Mouse (Mus musculus) erythroblast, adult 5-6 weeks (primary cell): ENCODE measurements around the gene Cers5. TPM values are rescaled to one million over a fixed set of nuclear protein-coding genes. Genes with fewer than 3 reads are reported as not detected.
A peak's percentile ranks its signal among the peaks of the same experiment; 100 is the strongest.
"Not testable (repeated sequence)": the region's sequence is repeated elsewhere in the genome, so short reads cannot be mapped to it uniquely, and the experiment has no call there.

Experiments
- ATAC-seq: replicated peaks from 2 replicates; pipeline ENCODE4 v1.8.0; 2016; ENCODE audit warnings: moderate number of reproducible peaks, mild to moderate bottlenecking, moderate TSS enrichment, inconsistent platforms; ENCODE audit not compliant: poor library complexity, low FRiP score, severe bottlenecking
- total RNA-seq, 2 experiments: library from RNA; stranded (forward) in 1 of 2; stranded (reverse) in 1 of 2; fragments of 150-400 nt in 1 of 2; fragments of 200-764, 138-1000 nt in 1 of 2; gene quantifications; 2 replicates each; pipeline versions ENCODE4 v1.2.3 to v1.2.4; 2015 to 2017; ENCODE audit warnings: low replicate concordance in 2 of 2

Cers5 gene
- total RNA-seq, 2 experiments from 2014 or later = 5.9 to 9.2 TPM

DNA sequence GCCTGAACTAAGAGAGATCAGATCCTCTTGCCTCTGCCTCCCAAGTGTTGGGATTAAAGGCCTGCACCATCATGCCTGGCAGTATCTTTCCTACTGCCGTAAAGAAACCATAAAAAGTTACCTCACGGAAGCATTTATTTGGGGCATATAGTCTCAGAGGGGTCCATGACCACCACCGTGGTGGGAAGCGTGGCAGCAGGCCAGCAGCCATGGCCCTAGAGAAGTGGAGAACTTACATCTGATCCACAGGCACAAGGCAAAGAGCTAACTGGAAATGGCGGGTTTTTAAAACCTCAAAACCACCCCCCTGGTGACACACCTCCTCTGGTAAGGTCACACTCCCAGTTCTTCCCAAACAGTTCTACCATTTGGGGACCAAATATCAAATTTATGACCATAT, 44.5 kb downstream of the Cers5 start:
- no peak for ATAC-seq

DNA sequence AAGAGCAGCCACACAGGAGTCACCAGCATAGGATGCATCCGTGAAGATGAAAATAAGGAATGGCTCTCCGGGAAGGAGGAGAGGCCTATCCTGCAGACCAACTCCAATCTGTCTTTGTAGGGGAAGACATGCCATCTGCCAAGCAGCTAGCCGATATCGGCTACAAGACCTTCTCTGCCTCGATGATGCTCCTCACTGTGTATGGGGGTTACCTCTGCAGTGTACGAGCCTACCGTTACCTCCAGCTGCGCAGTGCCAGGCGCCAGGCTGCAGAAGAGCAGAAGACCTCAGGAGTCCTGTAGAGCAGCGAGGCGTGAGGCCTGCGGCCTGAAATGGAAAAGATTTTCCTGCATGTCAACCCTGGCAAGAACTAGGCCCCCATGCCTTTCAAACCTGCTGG, 45.2 kb downstream of the Cers5 start:
- no peak for ATAC-seq

DNA sequence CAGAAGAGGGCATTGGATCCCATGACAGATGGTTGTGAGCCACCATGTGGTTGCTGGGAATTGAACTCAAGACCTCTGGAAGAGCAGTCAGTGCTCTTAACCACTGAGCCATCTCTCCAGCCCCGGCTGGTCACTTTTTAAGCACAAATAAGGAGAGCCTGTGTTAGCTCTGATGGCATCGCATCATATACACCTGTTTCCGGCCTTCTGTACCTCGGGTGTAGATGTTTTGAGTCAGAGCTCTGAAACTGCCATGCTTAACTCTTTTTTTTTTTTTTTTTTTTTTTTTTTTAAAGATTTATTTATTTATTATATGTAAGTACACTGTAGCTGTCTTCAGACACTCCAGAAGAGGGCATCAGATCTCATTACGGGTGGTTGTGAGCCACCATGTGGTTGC, 45.6 kb downstream of the Cers5 start:
- not testable (repeated sequence) for ATAC-seq

DNA sequence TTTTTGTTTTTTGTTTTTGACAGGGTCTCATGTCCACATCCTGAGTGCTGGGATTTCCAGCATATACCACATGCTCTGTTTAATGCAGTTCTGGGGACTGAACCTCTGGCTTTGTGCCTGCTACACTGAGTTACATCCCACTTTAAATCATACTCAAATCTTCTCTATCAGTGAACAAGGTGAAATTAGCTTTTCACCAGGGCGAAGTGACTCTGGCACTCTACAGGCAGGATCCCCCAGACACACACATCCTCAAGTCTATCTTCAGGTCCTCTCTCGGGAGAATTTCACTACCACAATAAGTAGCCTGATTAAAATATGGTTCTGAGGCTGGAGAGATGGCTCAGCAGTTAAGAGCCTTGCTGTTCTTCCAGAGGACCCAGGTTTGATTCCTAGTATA, 46.1 kb downstream of the Cers5 start:
- ATAC-seq = no peak

DNA sequence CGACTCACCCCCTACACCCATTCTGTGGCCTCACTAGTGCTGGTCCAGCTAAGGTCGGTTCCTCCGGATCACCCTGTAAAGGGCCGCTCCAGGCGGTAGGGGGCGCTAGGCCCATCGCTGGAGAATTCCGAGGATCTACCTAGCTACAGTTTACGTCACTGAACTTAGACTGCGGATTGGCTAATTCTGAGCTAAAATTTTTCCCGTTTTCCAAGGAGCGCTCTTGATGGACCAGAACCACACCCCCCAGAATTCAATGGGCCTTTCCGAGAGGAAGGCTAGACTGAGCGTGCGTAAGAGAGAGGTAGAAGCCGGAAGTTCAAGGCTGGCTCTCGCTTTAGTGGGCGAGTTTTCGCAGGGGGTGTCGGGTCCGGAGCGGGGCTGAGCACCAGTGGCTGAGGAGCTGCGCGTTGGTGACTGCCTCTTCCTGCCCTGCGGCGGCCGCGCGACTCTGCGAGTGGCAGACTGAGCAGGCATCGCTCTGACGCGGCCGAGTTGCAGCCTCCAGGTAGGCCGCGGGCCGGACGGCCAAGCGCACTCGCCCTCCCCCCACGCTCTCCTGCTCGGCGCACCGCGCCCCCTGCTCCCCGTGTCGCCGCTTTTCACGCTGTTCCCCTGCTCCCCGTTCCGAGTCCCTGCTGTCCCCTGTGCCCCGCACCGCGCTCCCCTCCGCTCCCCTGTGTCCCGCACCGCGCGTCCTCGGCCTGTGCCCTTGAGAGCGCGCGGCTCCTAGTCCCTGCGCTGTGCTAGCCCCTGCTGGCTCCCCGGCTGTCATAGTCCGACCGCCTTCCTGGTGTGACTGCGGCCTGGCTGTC, 47.1 kb downstream of the Cers5 start, which contains the start of gene Cox14:
TSS of gene Cox14 (plus strand) at position 278 of the 815 bp plus-strand sequence.
- ATAC-seq = peak; percentile 85

DNA sequence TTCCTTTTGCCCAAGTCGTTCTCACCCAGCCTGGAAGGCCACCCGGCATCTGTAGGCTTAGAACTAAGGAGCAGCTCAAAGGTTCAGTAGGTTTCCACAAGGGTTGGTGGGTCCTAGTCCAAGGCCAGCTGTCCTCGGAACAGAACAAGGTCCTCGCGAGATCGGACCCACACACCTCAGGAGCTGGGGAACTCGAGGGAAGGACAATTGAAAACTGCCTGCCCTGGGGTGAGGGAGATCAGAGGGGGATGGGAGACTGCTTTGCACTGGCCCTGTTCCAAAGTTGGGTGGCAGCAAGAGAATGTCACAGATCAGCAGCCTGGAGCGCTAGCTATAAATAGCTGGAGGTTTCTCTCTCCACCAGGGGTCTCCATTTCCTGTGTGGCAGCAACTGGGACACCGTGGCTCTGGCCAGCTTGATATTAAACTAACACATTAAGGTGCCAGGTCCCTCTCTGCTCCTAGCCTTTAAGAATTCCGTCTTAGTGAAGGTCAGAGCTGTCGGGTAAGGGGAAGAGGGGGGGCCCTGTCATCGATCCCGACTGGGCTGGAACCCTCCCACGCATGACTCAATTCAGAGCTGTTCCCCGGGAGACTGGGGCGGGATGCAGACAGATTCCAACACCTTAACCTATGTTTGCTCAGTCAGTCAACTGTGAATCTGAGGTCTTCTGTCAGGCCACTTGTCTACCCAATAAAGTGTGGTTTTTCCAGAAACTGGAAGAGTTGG, 48.2 kb downstream of the Cers5 start:
- ATAC-seq = no peak

DNA sequence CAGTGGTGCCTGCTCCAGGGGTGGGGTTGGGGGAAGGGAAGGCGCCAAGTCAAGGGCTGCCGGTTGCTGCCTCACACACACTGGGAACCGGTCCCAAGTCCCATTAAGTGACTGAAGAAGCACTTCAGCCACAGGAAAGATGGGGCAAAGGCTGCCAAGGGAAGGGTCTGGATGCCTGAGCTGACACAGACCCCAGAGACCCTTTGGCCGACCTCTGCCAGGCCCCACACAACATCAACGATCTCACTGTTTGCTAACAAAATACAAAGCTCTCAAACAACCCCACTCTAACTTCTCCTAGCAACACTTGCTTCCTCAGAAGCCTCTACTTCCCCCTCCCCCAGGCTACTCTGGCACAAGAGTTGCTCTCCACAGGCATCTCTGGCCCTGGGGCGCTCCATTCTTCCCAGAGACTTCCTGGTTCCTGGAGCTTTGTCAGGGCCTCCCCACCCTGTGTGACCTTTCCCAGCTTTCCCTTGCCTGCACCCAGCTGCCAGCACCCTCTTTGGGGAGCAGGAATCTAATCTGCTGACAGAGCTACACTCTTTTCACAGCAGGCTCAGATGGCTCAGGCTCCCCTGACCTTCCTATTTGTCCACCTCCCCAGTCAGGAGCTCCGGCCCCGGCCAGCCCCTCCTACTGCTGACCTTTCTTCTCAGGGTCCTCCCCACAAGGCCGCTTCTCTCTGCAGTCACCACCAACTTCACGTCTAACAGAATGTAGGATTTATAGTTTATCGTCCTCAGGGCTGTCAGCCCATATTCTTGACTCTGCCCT, 49.0 kb downstream of the Cers5 start:
- ATAC-seq = no peak

DNA sequence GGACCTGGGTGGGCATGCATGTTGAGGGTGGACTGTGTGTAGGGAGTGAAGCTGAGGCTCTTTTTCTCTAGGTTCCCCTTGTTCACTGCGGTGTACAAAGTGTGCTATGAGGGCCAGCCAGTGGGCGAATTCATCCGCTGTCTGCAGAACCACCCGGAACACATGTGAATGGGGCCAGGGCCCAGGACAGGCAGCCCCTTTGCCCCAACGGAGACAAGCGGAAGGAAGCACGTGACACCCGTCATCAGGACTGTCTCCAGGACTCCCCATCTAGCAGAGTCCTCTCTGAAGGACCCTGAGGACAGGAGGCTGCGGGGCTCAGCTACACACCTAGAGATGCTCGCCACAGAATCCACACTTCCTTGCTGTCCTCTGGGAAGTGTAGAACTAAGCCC, 49.6 kb downstream of the Cers5 start:
- no peak for ATAC-seq

DNA sequence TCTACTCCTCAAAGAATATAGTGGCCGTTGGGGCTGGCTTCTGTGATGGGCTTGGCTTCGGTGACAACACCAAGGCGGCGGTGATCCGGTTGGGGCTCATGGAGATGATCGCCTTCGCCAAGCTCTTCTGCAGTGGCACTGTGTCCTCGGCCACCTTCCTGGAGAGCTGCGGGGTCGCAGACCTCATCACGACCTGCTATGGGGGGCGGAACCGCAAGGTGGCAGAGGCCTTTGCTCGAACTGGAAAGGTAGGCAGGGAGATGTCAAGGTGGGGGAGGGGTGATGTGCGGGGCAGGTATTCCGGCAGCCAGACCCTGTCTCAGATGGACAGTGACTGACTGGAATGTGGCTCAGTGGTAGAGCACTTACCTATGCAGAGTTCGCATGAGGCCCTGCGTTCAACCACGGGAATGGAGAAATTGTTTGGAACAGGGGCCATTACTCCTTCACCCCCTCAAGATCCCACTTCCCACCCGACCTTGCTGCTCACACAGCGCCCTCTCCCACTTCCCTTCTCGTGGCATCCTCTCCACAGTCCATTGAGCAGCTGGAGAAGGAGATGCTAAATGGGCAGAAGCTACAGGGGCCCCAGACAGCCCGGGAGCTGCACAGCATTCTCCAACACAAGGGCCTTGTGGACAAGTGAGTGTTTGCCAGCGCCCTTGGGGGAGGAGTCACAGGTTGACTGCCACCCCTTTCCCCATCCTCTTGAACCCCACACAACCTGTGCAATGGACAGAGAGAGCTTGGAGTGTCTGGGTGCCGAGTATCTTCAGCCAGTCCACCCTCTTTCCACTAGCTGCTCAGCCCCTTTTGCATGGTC, 50.6 kb downstream of the Cers5 start:
- no peak for ATAC-seq

DNA sequence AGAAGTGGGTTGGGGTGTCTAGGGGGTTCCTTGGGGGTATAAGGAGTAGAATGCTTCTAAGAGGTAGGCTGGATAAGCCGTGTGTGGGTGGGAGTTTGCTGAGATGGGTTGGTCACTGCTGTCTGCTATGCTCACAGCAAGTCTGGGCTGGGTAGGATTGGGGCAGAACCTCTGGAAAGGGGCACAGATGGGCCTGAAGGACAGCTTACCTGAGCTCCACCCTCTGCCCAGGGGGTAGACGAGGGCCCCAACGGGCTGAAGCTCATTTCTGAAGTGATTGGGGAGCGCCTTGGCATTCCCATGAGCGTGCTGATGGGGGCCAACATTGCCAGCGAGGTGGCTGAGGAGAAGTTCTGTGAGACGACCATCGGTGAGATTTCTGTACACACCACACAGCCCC, 52.8 kb downstream of the Cers5 start:
- ATAC-seq = no peak

DNA sequence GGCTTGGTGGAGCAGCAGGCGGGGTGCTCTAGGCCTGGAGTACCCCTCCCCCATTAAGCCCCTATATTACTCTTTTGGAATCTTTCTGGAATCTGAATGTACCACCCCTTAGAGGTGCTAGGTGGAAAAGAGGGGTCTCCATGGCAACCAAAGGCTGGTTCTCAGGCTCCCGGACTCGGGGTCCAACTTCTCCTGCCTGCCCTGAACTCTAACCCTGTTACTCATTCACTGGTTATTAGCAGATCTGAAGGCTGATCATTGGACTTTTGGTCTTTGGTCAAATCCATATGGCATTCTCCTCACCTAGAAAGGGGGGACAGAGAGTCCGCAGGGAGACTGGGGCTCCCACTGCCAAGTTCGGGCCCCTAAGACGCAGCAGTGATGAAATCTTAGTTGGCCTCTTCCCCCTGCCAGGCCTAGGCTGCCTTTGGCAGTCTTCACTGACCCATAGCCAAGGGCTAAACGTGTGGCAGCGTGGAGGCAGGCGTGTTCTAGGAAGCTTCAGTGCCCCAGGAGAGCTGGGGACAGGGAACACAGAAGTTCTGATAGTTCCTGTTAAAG, 54.1 kb downstream of the Cers5 start:
- ATAC-seq = no peak

DNA sequence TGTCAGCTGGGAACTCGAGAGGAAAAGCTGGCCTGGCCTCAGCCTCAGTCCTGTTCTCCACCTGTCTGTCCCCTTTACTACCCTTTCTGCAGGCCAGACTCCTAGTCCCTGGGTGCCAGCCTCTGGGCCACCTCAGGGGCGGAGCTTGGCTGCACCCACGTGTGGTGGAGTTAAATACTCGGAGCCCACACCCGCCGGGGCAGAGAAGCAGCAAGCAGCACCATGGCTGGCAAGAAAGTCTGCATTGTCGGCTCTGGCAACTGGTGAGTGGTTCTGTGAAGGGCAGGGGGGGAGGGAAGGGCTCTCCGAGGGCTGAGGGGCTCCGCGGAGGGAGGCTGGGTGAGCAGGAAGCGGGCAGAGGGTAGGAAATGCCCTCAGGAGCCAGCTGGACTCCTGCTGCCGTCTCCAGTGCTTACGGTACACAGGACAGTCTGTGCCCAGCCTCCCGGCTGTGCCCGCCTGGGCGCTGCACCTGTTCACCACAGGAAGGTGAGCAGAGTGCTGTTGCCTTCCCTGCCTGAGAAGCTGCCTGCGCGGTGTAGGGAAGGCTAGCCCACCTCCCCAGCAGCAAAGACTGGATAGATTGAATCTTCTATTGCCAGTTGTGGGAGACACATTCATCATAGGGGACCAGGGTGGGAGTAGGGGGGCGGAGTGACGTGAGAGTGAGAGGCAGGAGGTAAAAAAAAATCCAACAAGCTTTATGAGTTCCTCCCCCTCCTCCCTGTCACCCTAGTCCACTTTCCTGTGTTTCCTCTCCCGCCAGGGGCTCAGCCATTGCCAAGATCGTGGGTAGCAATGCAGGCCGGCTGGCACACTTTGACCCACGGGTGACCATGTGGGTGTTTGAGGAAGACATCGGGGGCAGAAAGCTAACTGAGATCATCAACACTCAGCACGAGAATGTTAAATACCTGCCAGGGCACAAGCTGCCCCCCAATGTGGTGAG, 55.0 kb downstream of the Cers5 start, which contains the start of gene Gpd1:
TSS of gene Gpd1 (plus strand) at position 130 of the 949 bp plus-strand sequence.
- no peak for ATAC-seq

DNA sequence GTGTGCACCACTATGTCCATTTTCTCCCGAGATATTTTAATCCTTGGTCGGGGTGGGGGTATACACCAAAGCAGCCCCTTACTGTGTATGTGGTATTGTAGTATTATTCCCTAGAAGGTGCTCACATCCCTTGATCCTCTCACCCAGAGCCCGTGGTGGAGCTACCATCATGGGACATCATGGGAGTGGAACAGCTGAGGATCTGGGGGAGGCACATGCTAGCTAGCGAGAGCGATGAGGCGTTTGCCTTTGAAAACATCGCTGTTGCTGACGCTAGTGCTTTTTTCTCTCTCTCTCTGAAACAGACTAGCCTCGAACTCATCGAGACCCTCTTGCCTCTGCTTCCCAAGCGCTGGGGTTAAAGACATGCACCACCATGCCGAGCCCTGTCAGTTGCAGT, 55.9 kb downstream of the Cers5 start:
- ATAC-seq = no peak

DNA sequence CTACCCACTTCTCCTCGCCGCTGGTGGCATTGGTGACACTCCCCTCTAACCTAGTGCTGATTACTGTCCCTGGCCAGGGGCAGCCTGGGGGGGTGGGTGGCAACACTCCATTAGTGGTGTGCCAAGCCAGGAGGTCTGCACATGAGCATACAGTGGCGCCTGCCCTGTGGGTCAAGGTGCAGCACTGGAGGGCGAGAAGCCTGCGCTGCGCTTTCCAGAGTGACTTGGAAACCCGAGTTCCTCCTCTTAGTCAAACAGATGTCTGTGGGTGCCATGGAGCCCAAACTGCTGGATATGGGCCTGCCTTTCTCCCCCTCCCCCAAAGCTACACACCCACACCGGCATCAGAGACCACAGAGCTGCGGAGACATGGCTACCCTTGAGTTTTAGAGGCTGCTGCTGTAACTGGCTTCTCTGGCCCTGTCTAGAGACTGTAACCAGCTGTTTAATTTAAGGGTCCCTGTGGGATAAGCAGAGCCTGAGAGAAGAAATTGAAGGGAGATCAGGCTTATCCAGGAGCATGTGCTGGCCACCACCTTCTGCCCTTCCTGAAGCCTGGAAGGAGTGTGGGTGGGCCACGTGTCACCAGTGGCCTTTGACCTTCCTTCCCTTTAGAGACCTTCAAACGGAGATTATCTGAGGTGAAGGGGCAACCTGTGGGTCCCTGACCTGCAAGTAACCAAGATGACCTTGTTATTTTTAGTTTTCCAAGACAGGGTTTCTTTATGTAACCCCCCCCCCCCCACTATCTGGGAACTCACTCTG, 56.5 kb downstream of the Cers5 start:
- peak; percentile 8; the same call in 1 of the 2 replicates for ATAC-seq

DNA sequence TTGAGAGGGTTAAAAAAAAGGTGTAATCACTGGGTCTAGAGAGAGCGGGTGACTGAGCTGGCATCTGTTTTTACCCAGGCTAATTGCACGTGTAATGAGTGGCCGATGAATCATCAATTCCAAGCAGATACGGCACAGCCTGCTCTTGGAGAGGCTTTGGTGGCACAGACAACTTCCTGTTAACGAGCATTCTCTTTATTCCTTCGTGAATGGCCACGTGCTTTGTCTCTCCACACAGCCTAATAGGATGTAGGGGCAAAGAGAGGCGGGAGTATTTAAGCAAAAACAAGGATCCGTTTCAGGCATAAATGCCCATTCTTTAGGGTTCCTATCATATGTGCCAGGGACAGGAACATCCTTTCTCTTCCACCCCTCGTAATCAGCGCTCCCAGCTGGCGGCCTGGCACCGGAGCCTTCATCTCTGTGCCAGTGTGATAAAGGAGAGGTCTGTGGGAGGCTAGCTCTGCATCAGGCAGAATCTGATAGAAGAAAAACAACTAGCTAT, 57.3 kb downstream of the Cers5 start:
- peak; percentile 82 for ATAC-seq

DNA sequence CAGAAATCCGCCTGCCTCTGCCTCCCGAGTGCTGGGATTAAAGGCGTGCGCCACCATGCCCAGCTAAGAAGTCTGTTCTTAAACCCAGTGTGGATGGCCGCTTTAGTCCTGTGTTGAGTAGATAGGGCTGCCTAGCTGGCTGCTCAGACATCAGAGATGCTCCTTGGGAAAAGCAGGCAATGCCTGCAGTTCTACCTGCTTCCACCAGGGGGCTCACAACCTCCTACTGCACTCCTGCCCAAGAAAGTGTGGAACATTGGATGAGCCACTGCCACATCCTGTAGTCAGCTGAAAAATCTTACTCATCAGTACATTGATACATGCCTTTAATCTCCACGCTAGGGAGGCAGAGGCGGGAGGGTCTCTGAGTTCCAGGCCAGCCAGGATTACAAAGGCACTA, 57.8 kb downstream of the Cers5 start:
- ATAC-seq = peak; percentile 76

DNA sequence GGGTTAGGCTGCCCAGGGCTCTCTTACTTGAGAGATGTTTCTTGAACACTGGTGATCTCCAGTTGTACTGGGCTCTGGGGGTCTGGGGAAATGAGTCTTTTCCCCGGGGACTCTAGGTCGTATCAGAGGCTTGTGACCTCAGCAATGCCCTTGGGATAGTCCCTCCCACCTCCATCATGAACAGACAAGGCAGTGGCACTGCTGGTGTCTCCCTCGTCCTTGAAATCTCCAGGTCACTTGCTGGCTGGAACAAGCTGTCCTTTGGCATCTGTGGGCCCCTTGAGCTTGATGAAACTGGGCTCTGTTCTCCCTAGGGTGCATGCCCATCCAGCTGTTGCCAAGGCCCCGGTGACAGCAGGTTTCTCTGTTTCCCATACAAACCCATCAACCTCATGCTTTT, 58.5 kb downstream of the Cers5 start:
- ATAC-seq = no peak
